Mouse (Mus musculus) midbrain, embryonic 12.5 days (tissue): ENCODE measurements around the gene Tmem147. TPM values are rescaled to one million over a fixed set of nuclear protein-coding genes. Genes with fewer than 3 reads are reported as not detected.

Experiments
- ATAC-seq: fragments of 200-750 bp; cut with Nextera tagmentation; 2 replicates; pipeline ENCODE4 v1.8.0; 2017; ENCODE audit warnings: low read depth, moderate TSS enrichment, moderate library complexity; ENCODE audit not compliant: low FRiP score
- H3K27ac ChIP-seq: fragments of 300-500 bp; sonication (generic); replicated peaks from 2 replicates; pipeline ENCODE4 v1.5.1; 2016; ENCODE audit warnings: mild to moderate bottlenecking
- H3K27me3 ChIP-seq: fragments of 300-500 bp; sonication (generic); 2 replicates; pipeline ENCODE4 v1.6.1; 2016; ENCODE audit warnings: mild to moderate bottlenecking
- H3K36me3 ChIP-seq: fragments of 300-500 bp; sonication (generic); 2 replicates; pipeline ENCODE4 v1.6.1; 2016
- H3K4me1 ChIP-seq: fragments of 300-500 bp; sonication (generic); 2 replicates; pipeline ENCODE4 v1.6.1; 2016
- H3K4me2 ChIP-seq: fragments of 300-500 bp; sonication (generic); replicated peaks from 2 replicates; pipeline ENCODE4 v1.6.1; 2016; ENCODE audit warnings: mild to moderate bottlenecking, moderate library complexity
- H3K4me3 ChIP-seq: fragments of 300-500 bp; sonication (generic); 2 replicates; pipeline ENCODE4 v1.5.1; 2016; ENCODE audit warnings: mild to moderate bottlenecking
- H3K9ac ChIP-seq: fragments of 300-500 bp; sonication (generic); replicated peaks from 2 replicates; pipeline ENCODE4 v1.6.1; 2016; ENCODE audit warnings: mild to moderate bottlenecking, moderate library complexity
- H3K9me3 ChIP-seq: fragments of 300-500 bp; sonication (generic); 2 replicates; pipeline ENCODE4 v1.6.1; 2016; ENCODE audit warnings: mild to moderate bottlenecking
- WGBS: fragments of 180-500 bp; shearing (Covaris S2); methylation state at CpG from one replicate; pipeline ENCODE4 v1.1.7; 2016; 5-methylcytosine and 5-hydroxymethylcytosine counted together
- polyA plus RNA-seq: library from polyadenylated mRNA; unstranded; fragments of >200 nt; fragmentation: Nextera tagmentation; extraction: Ambion mirVana; gene quantifications from 2 replicates; pipeline ENCODE4 v1.2.1, GENCODE M21; 2016

Tmem147 gene
- polyA plus RNA-seq: 149 and 152 TPM in 2 replicates

- H3K9ac ChIP-seq: peak within 1 kb of the TSS; percentile 79
- peaks cover 27% of the 10 kb centered on the region for H3K4me1 ChIP-seq
- peak within 1 kb of the TSS; percentile 63 for H3K4me2 ChIP-seq
- no peaks in the 10 kb centered on the region for H3K9me3 ChIP-seq
- peaks cover 41% of the 10 kb centered on the region for H3K36me3 ChIP-seq
- no peaks in the 10 kb centered on the region for H3K27me3 ChIP-seq
- H3K27ac ChIP-seq: peak within 1 kb of the TSS; percentile 91
- 0% methylated on average over 59 of the region's 60 CpGs for WGBS
- ATAC-seq: peak; percentile 97
- peak within 1 kb of the TSS; percentile 73 for H3K4me3 ChIP-seq
Measured at GRCm38 (mm10) chr7:30729396-30730063, at the start of gene Tmem147. Gene Tmem147, minus strand, starts transcription at chr7:30729540.

DNA sequence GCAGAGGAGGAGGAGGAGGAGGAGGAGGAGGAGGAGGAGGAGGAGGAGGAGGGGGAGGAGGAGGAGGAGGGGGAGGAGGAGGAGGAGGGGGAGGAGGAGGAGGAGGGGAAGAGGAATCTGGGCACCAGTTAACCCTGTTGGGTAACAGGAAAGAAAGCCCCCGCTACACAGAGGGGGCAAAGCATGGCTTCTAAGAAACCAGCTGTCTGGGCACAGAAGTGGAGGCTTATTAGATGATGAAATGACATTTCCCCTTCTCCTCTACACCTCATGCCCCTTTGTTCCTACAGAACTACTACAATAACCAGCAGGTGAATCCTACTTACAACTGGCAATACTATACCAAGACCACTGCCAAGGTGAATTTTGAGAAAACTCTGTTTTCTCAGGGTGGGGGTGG is 48.6 kb upstream of the Tmem147 start:
- 0 out of 2 replicates have a peak, but pooled peaks cover under 1% of the 10 kb centered on the region for H3K9me3 ChIP-seq
- 80% methylated on average over 1 of the region's 1 CpGs for WGBS
- H3K27me3 ChIP-seq: no peaks in the 10 kb centered on the region
- H3K9ac ChIP-seq: no peak overlapping the region
- H3K36me3 ChIP-seq: no peaks in the 10 kb centered on the region
- no peak overlapping the region for H3K27ac ChIP-seq
- no peak overlapping the region for H3K4me2 ChIP-seq
- no peak overlapping the region for H3K4me3 ChIP-seq
- ATAC-seq: no peak
- H3K4me1 ChIP-seq: no peaks in the 10 kb centered on the region

DNA sequence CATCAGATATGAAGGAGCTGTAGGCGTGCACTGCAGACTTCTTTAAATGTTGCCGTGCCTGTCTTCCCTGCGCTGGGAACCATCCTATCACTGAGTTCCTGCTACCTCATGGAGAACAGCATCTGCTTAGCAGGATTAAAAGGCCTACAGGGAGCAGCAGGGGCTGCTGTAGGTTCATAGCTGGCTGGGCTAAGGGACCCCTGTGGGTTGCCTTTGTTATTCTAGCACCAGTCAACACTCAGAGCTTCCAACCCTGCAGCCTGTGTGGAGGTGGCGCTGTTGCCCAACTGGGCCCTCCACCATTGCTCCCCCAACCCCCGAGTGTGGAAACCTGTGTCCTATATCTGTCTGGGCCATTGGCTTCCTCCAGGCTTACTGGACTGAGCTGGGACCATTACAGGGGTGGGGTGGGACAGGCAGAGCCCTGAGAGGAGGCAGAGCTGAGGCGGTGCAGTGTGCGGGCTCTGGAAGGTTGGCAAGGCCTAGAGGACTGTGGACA is 47.8 kb upstream of the Tmem147 start:
- Histone ChIP-seq H3K27ac (no peak overlapping the region), H3K27me3 (no peaks in the 10 kb centered on the region), H3K4me1 (no peaks in the 10 kb centered on the region), H3K4me2 (no peak overlapping the region), H3K36me3 (no peaks in the 10 kb centered on the region), H3K4me3 (no peak overlapping the region), H3K9me3 (0 out of 2 replicates have a peak, but pooled peaks cover 2% of the 10 kb centered on the region), H3K9ac (no peak overlapping the region)
- WGBS: 43% methylated on average over 7 of the region's 7 CpGs
- ATAC-seq: no peak

GRCm38 (mm10) chr7:30776104-30776503 is 46.8 kb upstream of the Tmem147 start:
- no peak for ATAC-seq
- no peak overlapping the region for H3K9ac ChIP-seq
- H3K27me3 ChIP-seq: no peaks in the 10 kb centered on the region
- H3K36me3 ChIP-seq: no peaks in the 10 kb centered on the region
- no peak overlapping the region for H3K27ac ChIP-seq
- no peak overlapping the region for H3K4me3 ChIP-seq
- 0 out of 2 replicates have a peak, but pooled peaks cover 2% of the 10 kb centered on the region for H3K9me3 ChIP-seq
- 92% methylated on average over 9 of the region's 9 CpGs for WGBS
- H3K4me1 ChIP-seq: no peaks in the 10 kb centered on the region
- no peak overlapping the region for H3K4me2 ChIP-seq

- H3K4me3 ChIP-seq: no peak overlapping the region
- H3K27ac ChIP-seq: no peak overlapping the region
- peaks cover 3% of the 10 kb centered on the region; the same call in 1 of the 2 replicates for H3K4me1 ChIP-seq
- 30% methylated on average over 9 of the region's 9 CpGs for WGBS
- H3K27me3 ChIP-seq: 0 out of 2 replicates have a peak, but pooled peaks cover 8% of the 10 kb centered on the region
- H3K4me2 ChIP-seq: no peak overlapping the region
- H3K9ac ChIP-seq: no peak overlapping the region
- no peak for ATAC-seq
- 0 out of 2 replicates have a peak, but pooled peaks cover 2% of the 10 kb centered on the region for H3K9me3 ChIP-seq
- H3K36me3 ChIP-seq: no peaks in the 10 kb centered on the region
Measured at GRCm38 (mm10) chr7:30769236-30769635, 39.9 kb upstream of the Tmem147 start.

GRCm38 (mm10) chr7:30766408-30766807 is 37.1 kb upstream of the Tmem147 start:
- no peak overlapping the region for H3K4me3 ChIP-seq
- H3K27me3 ChIP-seq: peaks cover 15% of the 10 kb centered on the region

DNA sequence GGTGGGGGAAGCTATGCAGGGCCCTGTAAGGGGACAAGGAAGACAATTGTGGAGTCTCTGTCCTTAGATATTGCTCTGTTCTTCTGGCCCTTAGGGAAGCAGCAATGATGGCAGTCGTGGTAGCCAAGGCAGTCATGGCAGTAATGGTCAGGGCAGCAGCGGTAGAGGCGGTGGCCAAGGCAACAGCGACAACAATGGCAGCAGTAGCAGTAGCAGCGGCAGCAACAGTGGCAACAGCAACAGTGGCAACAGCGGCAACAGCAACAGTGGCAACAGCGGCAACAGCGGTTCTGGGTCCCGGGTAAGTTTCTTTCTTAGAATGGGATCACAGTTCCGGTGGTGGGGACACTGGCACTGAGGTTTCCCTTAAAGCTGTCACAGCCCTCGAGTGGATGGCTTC is 35.8 kb upstream of the Tmem147 start:
- ATAC-seq: no peak
- Histone ChIP-seq H3K4me2 (peak overlapping the region; percentile 8; the same call in 1 of the 2 replicates), H3K36me3 (no peaks in the 10 kb centered on the region), H3K4me1 (peaks cover 3% of the 10 kb centered on the region; the same call in 1 of the 2 replicates), H3K27me3 (peaks cover 15% of the 10 kb centered on the region), H3K27ac (no peak overlapping the region), H3K9ac (no peak overlapping the region), H3K9me3 (no peaks in the 10 kb centered on the region), H3K4me3 (no peak overlapping the region)
- 54% methylated on average over 11 of the region's 11 CpGs for WGBS

More at GRCm38 (mm10) chr7:30766408-30766807, 37.1 kb upstream of the Tmem147 start:
- ATAC-seq: no peak
- Histone ChIP-seq H3K4me1 (peaks cover 3% of the 10 kb centered on the region; the same call in 1 of the 2 replicates), H3K9me3 (no peaks in the 10 kb centered on the region), H3K36me3 (no peaks in the 10 kb centered on the region), H3K9ac (no peak overlapping the region), H3K4me2 (no peak overlapping the region), H3K27ac (no peak overlapping the region)
- WGBS: 95% methylated on average over 4 of the region's 4 CpGs

GRCm38 (mm10) chr7:30763456-30763855 is 34.1 kb upstream of the Tmem147 start, which contains the start of gene Dmkn:
Gene Dmkn, plus strand, starts transcription at chr7:30763756.
- Histone ChIP-seq H3K4me2 (no peak within 1 kb of the TSS), H3K4me1 (peaks cover 3% of the 10 kb centered on the region; the same call in 1 of the 2 replicates), H3K27me3 (peaks cover 8% of the 10 kb centered on the region), H3K36me3 (no peaks in the 10 kb centered on the region), H3K9me3 (no peaks in the 10 kb centered on the region), H3K27ac (no peak within 1 kb of the TSS), H3K4me3 (no peak within 1 kb of the TSS), H3K9ac (no peak within 1 kb of the TSS)
- 36% methylated on average over 5 of the region's 5 CpGs for WGBS
- ATAC-seq: no peak

- ATAC-seq: no peak
- WGBS: 81% methylated on average over 4 of the region's 4 CpGs
Measured at GRCm38 (mm10) chr7:30761769-30762352, 32.5 kb upstream of the Tmem147 start.

DNA sequence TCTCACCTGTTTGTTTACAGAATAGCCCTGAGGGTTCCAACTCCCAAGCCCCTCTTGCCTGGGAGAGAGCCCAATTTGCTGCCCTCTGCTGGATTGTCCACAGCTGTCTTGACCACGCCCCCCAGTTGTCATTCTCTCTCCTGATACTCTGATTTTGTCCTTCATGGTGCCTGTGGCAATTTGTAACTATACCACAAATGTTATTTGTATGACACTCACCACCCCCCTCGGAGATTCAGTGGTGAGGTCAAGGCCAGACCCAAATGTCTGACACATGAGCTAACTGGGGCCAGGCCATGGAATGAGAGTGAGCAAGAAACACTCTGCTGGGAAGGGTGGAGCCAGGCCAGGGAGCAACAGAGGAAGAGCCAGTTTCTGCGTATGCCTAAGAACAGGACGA is 29.5 kb upstream of the Tmem147 start:
- no peak overlapping the region for H3K9ac ChIP-seq
- H3K4me1 ChIP-seq: no peaks in the 10 kb centered on the region
- peaks cover 5% of the 10 kb centered on the region for H3K27me3 ChIP-seq
- H3K4me3 ChIP-seq: no peak overlapping the region
- 37% methylated on average over 4 of the region's 4 CpGs for WGBS
- peaks cover 9% of the 10 kb centered on the region; the same call in 1 of the 2 replicates for H3K9me3 ChIP-seq
- H3K36me3 ChIP-seq: peaks cover 26% of the 10 kb centered on the region
- ATAC-seq: no peak
- H3K4me2 ChIP-seq: no peak overlapping the region
- no peak overlapping the region for H3K27ac ChIP-seq

More at GRCm38 (mm10) chr7:30761769-30762352, 32.5 kb upstream of the Tmem147 start:
- Histone ChIP-seq H3K36me3 (0 out of 2 replicates have a peak, but pooled peaks cover 1% of the 10 kb centered on the region), H3K4me2 (no peak overlapping the region), H3K9ac (no peak overlapping the region), H3K27me3 (peaks cover 7% of the 10 kb centered on the region), H3K4me1 (peaks cover 3% of the 10 kb centered on the region; the same call in 1 of the 2 replicates), H3K27ac (no peak overlapping the region), H3K4me3 (no peak overlapping the region), H3K9me3 (no peaks in the 10 kb centered on the region)

DNA sequence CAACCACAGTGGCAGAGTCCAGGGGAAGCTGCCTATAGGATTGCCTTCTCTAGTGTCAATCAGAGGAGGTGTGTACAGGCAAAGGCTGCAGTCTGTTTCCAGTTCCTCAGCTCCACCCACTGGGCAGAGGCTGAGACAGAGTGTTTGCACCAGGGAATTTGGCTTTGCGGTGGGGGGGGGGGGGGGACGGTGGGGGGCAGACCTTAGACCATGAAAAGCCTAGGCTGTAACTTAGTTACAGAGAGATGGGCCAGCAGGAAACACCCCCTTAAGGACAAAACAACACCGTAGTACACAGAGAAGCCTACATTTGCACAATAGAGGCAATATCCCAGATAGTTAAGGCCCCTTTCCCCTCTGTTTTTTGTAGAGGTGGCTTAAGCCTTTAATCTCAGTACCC is 27.7 kb upstream of the Tmem147 start:
- no peaks in the 10 kb centered on the region for H3K27me3 ChIP-seq
- peaks cover 26% of the 10 kb centered on the region for H3K36me3 ChIP-seq
- no peaks in the 10 kb centered on the region for H3K4me1 ChIP-seq
- 50% methylated on average over 3 of the region's 3 CpGs for WGBS
- H3K4me3 ChIP-seq: no peak overlapping the region
- H3K27ac ChIP-seq: no peak overlapping the region
- ATAC-seq: no peak
- H3K4me2 ChIP-seq: no peak overlapping the region
- H3K9ac ChIP-seq: no peak overlapping the region
- peaks cover 9% of the 10 kb centered on the region; the same call in 1 of the 2 replicates for H3K9me3 ChIP-seq

- H3K27me3 ChIP-seq: no peaks in the 10 kb centered on the region
- H3K9me3 ChIP-seq: peaks cover 9% of the 10 kb centered on the region; the same call in 1 of the 2 replicates
- 78% methylated on average over 4 of the region's 5 CpGs for WGBS
Measured at GRCm38 (mm10) chr7:30751086-30751669, 21.8 kb upstream of the Tmem147 start, which contains the start of gene Sbsn. Gene Sbsn, plus strand, starts transcription at chr7:30751471.

More at GRCm38 (mm10) chr7:30751086-30751669, 21.8 kb upstream of the Tmem147 start, which contains the start of gene Sbsn:
- Histone ChIP-seq H3K27ac (no peak within 1 kb of the TSS), H3K4me3 (no peak within 1 kb of the TSS), H3K4me2 (no peak within 1 kb of the TSS), H3K4me1 (no peaks in the 10 kb centered on the region), H3K9ac (no peak within 1 kb of the TSS), H3K36me3 (peaks cover 19% of the 10 kb centered on the region)
- ATAC-seq: no peak
